Mouse (Mus musculus) bone marrow, adult 2 months (tissue): ENCODE results near the gene Clcf1.

Source experiments
- CTCF ChIP-seq: fragments of 200-500 bp; IDR thresholded peaks from 2 replicates; pipeline ENCODE4 v1.5.1; 2011; ENCODE audit warnings: low read length, control low read depth; ENCODE audit not compliant: control insufficient read depth, insufficient read depth
- POLR2A ChIP-seq: fragments of 200-500 bp; IDR thresholded peaks from 2 replicates; pipeline ENCODE4 v1.6.1; 2011; ENCODE audit warnings: low read depth, mild to moderate bottlenecking, control low read depth, low read length, borderline replicate concordance; ENCODE audit not compliant: control insufficient read depth

DNA sequence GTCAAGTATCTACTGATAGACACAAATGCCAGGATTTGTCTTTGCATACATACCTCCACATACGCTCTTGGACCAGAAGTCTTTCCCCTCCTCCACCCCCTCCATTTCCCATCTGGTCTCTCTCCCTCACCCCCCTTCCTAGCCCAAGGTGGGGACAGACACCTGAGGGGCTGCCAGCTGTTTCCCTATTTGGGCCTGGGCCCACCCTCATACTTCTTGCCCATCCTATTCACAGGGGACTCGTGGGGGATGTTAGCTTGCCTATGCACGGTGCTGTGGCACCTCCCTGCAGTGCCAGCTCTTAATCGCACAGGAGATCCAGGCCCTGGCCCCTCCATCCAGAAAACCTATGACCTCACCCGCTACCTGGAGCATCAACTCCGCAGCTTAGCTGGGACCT lies 5.9 kb downstream of the Clcf1 start:
- TF ChIP-seq POLR2A (no peak), CTCF (no peak)
